Mouse (Mus musculus): ENCODE measurements around the gene Gm17026.
"Not testable (repeated sequence)": the region's sequence is repeated elsewhere in the genome, so short reads cannot be mapped to it uniquely, and the experiment has no call there.

Gene Gm17026

GRCm38 (mm10) chr14:42259948-42260347, at the start of gene Gm17026:
Gene Gm17026 (minus strand): TSS chr14:42260048.
- not testable (repeated sequence) for DNase-seq (ENCODE audit: low spot score in 2 of 2)

- not testable (repeated sequence) for DNase-seq (ENCODE audit: low spot score in 2 of 2)
Measured at GRCm38 (mm10) chr14:42297258-42297657, 37.4 kb upstream of the Gm17026 start, which contains the start of gene Gm9611. Gene Gm9611 (minus strand): TSS chr14:42297358.

GRCm38 (mm10) chr14:42216766-42217537, 42.9 kb downstream of the Gm17026 start:
- not testable (repeated sequence) for DNase-seq (ENCODE audit: low spot score in 2 of 2)

Data from frontal cortex, postnatal 14 days (tissue).